Mouse (Mus musculus): Measurements from ENCODE around the gene Gpr179. TPM values are rescaled to one million over a fixed set of nuclear protein-coding genes. Genes with fewer than 3 reads are reported as not detected.

Gene Gpr179
- polyA plus RNA-seq, 1 experiment from 2014 or later, result 0.07 TPM

GRCm38 (mm10) chr11:97289276-97290230, 62.3 kb downstream of the Gpr179 start:
- DNase-seq (ENCODE audit: low spot score), result no peak
- Histone ChIP-seq H3K9me3 (no peaks in the 10 kb centered on the region), H3K27ac (replicated peaks) (peak overlapping the region; percentile 3; the same call in 1 of the 2 replicates), H3K27me3 (replicated peaks; ENCODE audit: low read depth, poor library complexity, severe bottlenecking) (no peaks in the 10 kb centered on the region), H3K36me3 (replicated peaks) (no peaks in the 10 kb centered on the region), H3K4me1 (peaks cover 15% of the 10 kb centered on the region), H3K4me3 (no peak overlapping the region)
- WGBS, result 46% methylated on average over 12 of the region's 12 CpGs

DNA sequence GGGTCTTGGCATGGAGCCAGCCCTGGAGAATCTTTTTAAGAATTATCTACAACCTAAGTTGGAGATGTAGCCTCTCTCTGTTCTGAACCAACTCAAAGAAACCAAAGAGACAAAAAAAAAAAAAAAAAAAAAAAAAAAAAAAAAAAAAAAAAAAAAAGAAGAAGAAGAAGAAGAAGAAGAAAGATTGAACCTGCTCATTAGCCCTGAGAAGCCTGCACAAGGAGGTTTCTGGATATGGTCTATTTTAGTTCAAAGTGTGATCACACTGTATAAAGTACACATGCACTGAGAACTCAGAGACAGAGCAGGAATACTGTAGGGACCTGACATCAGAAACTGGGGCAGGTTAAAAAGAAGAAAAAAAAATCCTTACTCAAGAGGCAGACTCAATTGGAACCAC, 64.2 kb downstream of the Gpr179 start:
- DNase-seq (ENCODE audit: low spot score), result no peak
- Histone ChIP-seq H3K4me3 (no peak overlapping the region), H3K4me1 (peaks cover 15% of the 10 kb centered on the region), H3K36me3 (replicated peaks) (no peaks in the 10 kb centered on the region), H3K9me3 (no peaks in the 10 kb centered on the region), H3K27ac (replicated peaks) (no peak overlapping the region), H3K27me3 (replicated peaks; ENCODE audit: low read depth, poor library complexity, severe bottlenecking) (no peaks in the 10 kb centered on the region)

DNA sequence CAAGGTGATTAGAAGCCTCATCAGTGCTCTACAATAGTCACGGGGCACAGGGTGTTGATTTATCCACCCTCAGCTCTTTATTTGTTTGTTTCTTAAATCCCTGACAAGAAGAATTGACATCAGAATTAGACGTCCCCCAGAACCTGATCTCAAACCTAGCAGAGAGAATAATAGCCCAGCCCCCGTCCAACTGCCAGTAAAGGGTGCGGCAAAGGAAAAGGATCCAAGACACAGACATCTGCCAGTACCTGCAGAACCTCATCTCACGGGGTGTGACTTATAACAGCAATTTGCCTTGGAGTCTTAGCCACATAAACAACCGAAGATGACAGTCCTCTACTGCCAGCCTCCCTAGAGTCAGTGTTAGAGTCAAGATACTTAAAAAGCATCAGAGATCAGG, 64.9 kb downstream of the Gpr179 start:
- DNase-seq (ENCODE audit: low spot score), result no peak
- 60% methylated on average over 6 of the region's 6 CpGs for WGBS
- Histone ChIP-seq H3K27ac (replicated peaks) (no peak overlapping the region), H3K36me3 (replicated peaks) (no peaks in the 10 kb centered on the region), H3K4me3 (no peak overlapping the region), H3K27me3 (replicated peaks; ENCODE audit: low read depth, poor library complexity, severe bottlenecking) (no peaks in the 10 kb centered on the region), H3K9me3 (no peaks in the 10 kb centered on the region), H3K4me1 (peaks cover 15% of the 10 kb centered on the region)

GRCm38 (mm10) chr11:97285852-97286775, 65.8 kb downstream of the Gpr179 start:
- H3K27ac ChIP-seq (replicated peaks), result no peak overlapping the region
- no peak for DNase-seq (ENCODE audit: low spot score)
- no peaks in the 10 kb centered on the region for H3K36me3 ChIP-seq (replicated peaks)
- H3K27me3 ChIP-seq (replicated peaks; ENCODE audit: low read depth, poor library complexity, severe bottlenecking), result no peaks in the 10 kb centered on the region
- H3K4me3 ChIP-seq, result no peak overlapping the region
- WGBS, result 74% methylated on average over 9 of the region's 9 CpGs
- no peaks in the 10 kb centered on the region for H3K9me3 ChIP-seq
- H3K4me1 ChIP-seq, result peaks cover 15% of the 10 kb centered on the region

DNA sequence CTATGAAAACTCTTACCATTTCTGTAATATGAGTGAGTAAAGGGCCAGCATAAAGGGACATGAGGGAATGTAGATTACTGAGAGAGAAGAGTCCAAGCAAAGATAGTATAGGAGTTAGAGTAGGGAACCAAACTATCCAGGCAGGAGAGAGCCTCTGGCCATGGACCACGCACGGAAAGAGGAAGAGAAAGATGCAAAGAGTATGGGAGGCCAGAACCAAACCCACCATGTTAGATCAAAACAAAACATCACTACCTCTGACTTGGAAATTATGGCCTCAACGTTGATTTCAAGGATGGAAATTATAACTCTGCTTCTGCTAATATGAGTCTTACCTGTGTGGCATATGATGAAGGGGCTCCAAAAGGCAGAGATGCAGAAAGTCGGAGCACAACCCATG, 67.0 kb downstream of the Gpr179 start:
- H3K27me3 ChIP-seq (replicated peaks; ENCODE audit: low read depth, poor library complexity, severe bottlenecking), result no peaks in the 10 kb centered on the region
- H3K4me1 ChIP-seq, result peaks cover 10% of the 10 kb centered on the region
- no peaks in the 10 kb centered on the region for H3K9me3 ChIP-seq
- H3K4me3 ChIP-seq, result no peak overlapping the region
- H3K36me3 ChIP-seq (replicated peaks), result no peaks in the 10 kb centered on the region
- 76% methylated on average over 4 of the region's 4 CpGs for WGBS
- H3K27ac ChIP-seq (replicated peaks), result no peak overlapping the region
- DNase-seq (ENCODE audit: low spot score), result no peak

- Histone ChIP-seq H3K4me1 (peaks cover 20% of the 10 kb centered on the region), H3K4me3 (no peak overlapping the region), H3K27ac (replicated peaks) (no peak overlapping the region), H3K9me3 (no peaks in the 10 kb centered on the region), H3K27me3 (replicated peaks; ENCODE audit: low read depth, poor library complexity, severe bottlenecking) (no peaks in the 10 kb centered on the region), H3K36me3 (replicated peaks) (0 out of 2 replicates have a peak, but pooled peaks cover under 1% of the 10 kb centered on the region)
- WGBS, result 87% methylated on average over 6 of the region's 6 CpGs
- no peak for DNase-seq (ENCODE audit: low spot score)
Observed at GRCm38 (mm10) chr11:97282179-97282578, 69.7 kb downstream of the Gpr179 start.

Other genes starting within 250 kb of the Gpr179 start
- gene Tbx21, start 236.7 kb downstream of the Gpr179 start, polyA plus RNA-seq (2016; fragmentation: Nextera tagmentation; extraction: Ambion mirVana), result 0.11 and 0.17 TPM in 2 replicates
- gene Tbkbp1, start 200.6 kb downstream of the Gpr179 start, polyA plus RNA-seq (2016; fragmentation: Nextera tagmentation; extraction: Ambion mirVana), result 4.7 and 5.1 TPM in 2 replicates
- gene Kpnb1, start 164.2 kb downstream of the Gpr179 start, polyA plus RNA-seq (2016; fragmentation: Nextera tagmentation; extraction: Ambion mirVana), result 85.5 and 85.9 TPM in 2 replicates
- gene Npepps, start 71.4 kb downstream of the Gpr179 start, polyA plus RNA-seq (2016; fragmentation: Nextera tagmentation; extraction: Ambion mirVana), result 85.5 and 88.1 TPM in 2 replicates
- 65.7 and 67.0 TPM in 2 replicates for gene Mrpl45, start 36.4 kb downstream of the Gpr179 start, polyA plus RNA-seq (2016; fragmentation: Nextera tagmentation; extraction: Ambion mirVana)
- gene Socs7, start 10.5 kb upstream of the Gpr179 start, polyA plus RNA-seq (2016; fragmentation: Nextera tagmentation; extraction: Ambion mirVana), result 3.3 TPM in 2 replicates
- 2.4 TPM in 2 replicates for gene Arhgap23, start 63.5 kb upstream of the Gpr179 start, polyA plus RNA-seq (2016; fragmentation: Nextera tagmentation; extraction: Ambion mirVana)
- gene 4933428G20Rik, start 148.3 kb upstream of the Gpr179 start, polyA plus RNA-seq (2016; fragmentation: Nextera tagmentation; extraction: Ambion mirVana), result 0.35 and 0.54 TPM in 2 replicates
- gene Srcin1, start 224.1 kb upstream of the Gpr179 start, polyA plus RNA-seq (2016; fragmentation: Nextera tagmentation; extraction: Ambion mirVana), result 0.72 and 0.80 TPM in 2 replicates